Mouse (Mus musculus) forebrain, embryonic 13.5 days (tissue): ENCODE data around the gene Anks1b. TPM values are rescaled to one million over a fixed set of nuclear protein-coding genes. Genes with fewer than 3 reads are reported as not detected.

Experiments used
- polyA plus RNA-seq: library from polyadenylated mRNA; unstranded; fragments of >200 nt; fragmentation: Nextera tagmentation; extraction: Ambion mirVana; gene quantifications from 2 replicates; pipeline ENCODE4 v1.2.1, GENCODE M21; 2015

Anks1b gene
- polyA plus RNA-seq, 1 experiment from 2014 or later = 28.7 TPM

Other genes with a start within 250 kb of the Anks1b start
- 10.5 and 10.8 TPM in 2 replicates for gene Scyl2, start 187.2 kb upstream of the Anks1b start, polyA plus RNA-seq
- gene Actr6, start 141.2 kb upstream of the Anks1b start, polyA plus RNA-seq = 58.5 and 60.4 TPM in 2 replicates
- 24.9 and 27.4 TPM in 2 replicates for gene Uhrf1bp1l, start 128.5 kb upstream of the Anks1b start, polyA plus RNA-seq